Mouse (Mus musculus) ES-Bruce4 (cell line): ENCODE data around the gene Tti1. TPM values are rescaled to one million over a fixed set of nuclear protein-coding genes. Genes with fewer than 3 reads are reported as not detected.

Experiments
- H3K27ac ChIP-seq: 2 replicates; pipeline ENCODE4 v1.5.1; 2012; ENCODE audit warnings: low read length, inconsistent platforms; ENCODE audit not compliant: insufficient read depth
- H3K27me3 ChIP-seq: 2 replicates; pipeline ENCODE4 v1.6.1; 2012; ENCODE audit warnings: mild to moderate bottlenecking, low read length, inconsistent platforms; ENCODE audit not compliant: control insufficient read depth, poor library complexity, insufficient read depth, severe bottlenecking
- H3K36me3 ChIP-seq: 2 replicates; pipeline ENCODE4 v1.6.1; 2012; ENCODE audit warnings: inconsistent platforms, mild to moderate bottlenecking, low read length, moderate library complexity; ENCODE audit not compliant: control insufficient read depth, poor library complexity, insufficient read depth, severe bottlenecking
- H3K4me1 ChIP-seq: one replicate; pipeline ENCODE4 v1.8.1; 2011; ENCODE audit warnings: low read length; ENCODE audit not compliant: control insufficient read depth, insufficient read depth
- H3K4me3 ChIP-seq: 2 replicates; pipeline ENCODE4 v1.5.1; 2011; ENCODE audit warnings: low read depth, mild to moderate bottlenecking, low read length
- H3K9ac ChIP-seq: 2 replicates; pipeline ENCODE4 v1.6.1; 2012; ENCODE audit warnings: low read depth, mild to moderate bottlenecking, inconsistent platforms; ENCODE audit not compliant: poor library complexity, severe bottlenecking
- H3K9me3 ChIP-seq: replicated peaks from 2 replicates; pipeline ENCODE4 v1.6.1; 2012; ENCODE audit warnings: mild to moderate bottlenecking, low read length, inconsistent platforms; ENCODE audit not compliant: control insufficient read depth, poor library complexity, insufficient read depth, severe bottlenecking
- CTCF ChIP-seq: IDR thresholded peaks from one replicate; pipeline ENCODE4 v1.8.1; 2011; ENCODE audit warnings: low read depth, low read length
- EP300 ChIP-seq: IDR thresholded peaks from 2 replicates; pipeline ENCODE4 v1.6.1; 2011; ENCODE audit warnings: low read depth, low read length; ENCODE audit not compliant: insufficient read depth
- POLR2A ChIP-seq: IDR thresholded peaks from one replicate; pipeline ENCODE4 v1.8.1; 2011; ENCODE audit warnings: low read length; ENCODE audit not compliant: insufficient read depth
- polyA plus RNA-seq: library from polyadenylated mRNA; stranded (reverse); fragments of >200 nt; gene quantifications from 2 replicates; pipeline ENCODE4 v1.2.4, GENCODE M21; 2011; ENCODE audit warnings: low read depth; ENCODE audit not compliant: missing spikeins, insufficient read depth, insufficient read length

Tti1 gene
- polyA plus RNA-seq, 1 experiment, result 48.5 TPM

DNA sequence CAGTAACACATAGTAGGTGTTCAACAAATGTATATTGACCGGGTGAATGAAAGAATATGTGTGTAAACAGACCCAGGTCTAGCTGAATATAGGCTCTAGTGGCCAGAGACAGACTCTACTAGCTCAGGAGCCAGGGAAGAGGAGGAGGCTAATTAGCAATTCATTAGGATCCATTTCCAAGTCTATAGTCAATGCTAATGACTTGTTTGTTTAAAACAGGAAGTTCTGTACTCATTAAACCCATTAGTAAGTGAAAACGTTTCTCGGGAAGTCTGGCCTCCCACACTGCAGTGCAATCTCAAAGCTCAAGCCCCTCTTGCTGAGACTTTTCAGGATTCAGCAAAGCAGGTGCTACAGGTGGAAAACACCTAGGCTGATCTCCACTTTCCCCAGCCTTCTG, 60.4 kb downstream of the Tti1 start:
- H3K9me3 ChIP-seq, result no peaks in the 10 kb centered on the region
- H3K4me1 ChIP-seq, result peaks cover 9% of the 10 kb centered on the region
- TF ChIP-seq EP300, result peak; percentile 47; the same call in 1 of the 2 replicates
- no peak for TF ChIP-seq CTCF
- no peak overlapping the region for H3K4me3 ChIP-seq
- H3K27ac ChIP-seq, result no peak overlapping the region
- H3K27me3 ChIP-seq, result no peaks in the 10 kb centered on the region
- no peaks in the 10 kb centered on the region for H3K36me3 ChIP-seq
- no peak overlapping the region for H3K9ac ChIP-seq

DNA sequence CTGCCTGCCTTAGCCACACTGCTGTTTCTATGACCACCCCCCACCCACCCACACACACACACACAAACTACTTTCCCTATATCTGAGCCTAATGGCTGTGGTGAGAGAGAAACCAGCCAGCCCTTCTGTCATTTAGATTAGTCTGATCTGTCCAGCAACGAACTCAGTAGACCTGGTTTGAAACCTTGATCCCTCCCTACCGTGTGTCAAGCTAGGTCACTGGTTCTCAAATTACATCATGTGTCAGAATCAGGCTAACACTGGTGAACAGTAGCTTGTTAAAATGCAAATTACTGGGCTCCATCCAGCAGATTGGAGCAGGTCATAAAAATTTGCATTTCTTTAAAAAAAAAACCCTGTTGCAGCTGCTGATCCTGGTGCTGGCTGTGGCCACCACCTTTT, 70.5 kb downstream of the Tti1 start:
- no peaks in the 10 kb centered on the region for H3K36me3 ChIP-seq
- no peak overlapping the region for H3K4me3 ChIP-seq
- H3K27ac ChIP-seq, result 0 out of 2 replicates have a peak overlapping the region, but pooled peaks have one; percentile 3
- 0 out of 2 replicates have a peak, but pooled peaks have one; percentile 7 for TF ChIP-seq EP300
- TF ChIP-seq POLR2A, result no peak
- peaks cover 2% of the 10 kb centered on the region for H3K4me1 ChIP-seq
- H3K9me3 ChIP-seq, result no peaks in the 10 kb centered on the region
- no peak overlapping the region for H3K9ac ChIP-seq
- no peaks in the 10 kb centered on the region for H3K27me3 ChIP-seq

DNA sequence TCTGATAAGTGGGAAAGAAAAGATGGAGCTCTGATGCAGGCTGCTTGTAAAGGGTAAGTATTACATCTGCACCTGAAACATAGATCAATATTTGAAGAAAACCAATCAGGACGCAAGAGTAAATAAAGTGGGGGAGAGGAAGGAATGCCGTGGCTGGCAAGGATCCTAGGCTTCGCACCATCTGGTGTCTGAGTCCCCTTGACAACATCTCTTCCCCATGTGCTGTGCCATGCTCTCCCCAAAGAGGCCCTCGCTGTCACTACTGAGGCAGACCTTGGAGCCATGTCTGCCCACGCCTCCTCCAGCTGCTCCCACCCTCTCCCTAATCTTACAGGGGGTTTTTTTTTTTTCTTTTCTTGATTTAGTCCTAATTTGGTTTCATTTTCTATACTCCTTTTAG, 74.3 kb downstream of the Tti1 start:
- Histone ChIP-seq H3K9ac (no peak overlapping the region), H3K9me3 (no peaks in the 10 kb centered on the region), H3K4me1 (peaks cover 2% of the 10 kb centered on the region), H3K27ac (no peak overlapping the region), H3K4me3 (no peak overlapping the region), H3K36me3 (no peaks in the 10 kb centered on the region), H3K27me3 (no peaks in the 10 kb centered on the region)
- TF ChIP-seq EP300 (no peak), POLR2A (no peak), CTCF (no peak)

DNA sequence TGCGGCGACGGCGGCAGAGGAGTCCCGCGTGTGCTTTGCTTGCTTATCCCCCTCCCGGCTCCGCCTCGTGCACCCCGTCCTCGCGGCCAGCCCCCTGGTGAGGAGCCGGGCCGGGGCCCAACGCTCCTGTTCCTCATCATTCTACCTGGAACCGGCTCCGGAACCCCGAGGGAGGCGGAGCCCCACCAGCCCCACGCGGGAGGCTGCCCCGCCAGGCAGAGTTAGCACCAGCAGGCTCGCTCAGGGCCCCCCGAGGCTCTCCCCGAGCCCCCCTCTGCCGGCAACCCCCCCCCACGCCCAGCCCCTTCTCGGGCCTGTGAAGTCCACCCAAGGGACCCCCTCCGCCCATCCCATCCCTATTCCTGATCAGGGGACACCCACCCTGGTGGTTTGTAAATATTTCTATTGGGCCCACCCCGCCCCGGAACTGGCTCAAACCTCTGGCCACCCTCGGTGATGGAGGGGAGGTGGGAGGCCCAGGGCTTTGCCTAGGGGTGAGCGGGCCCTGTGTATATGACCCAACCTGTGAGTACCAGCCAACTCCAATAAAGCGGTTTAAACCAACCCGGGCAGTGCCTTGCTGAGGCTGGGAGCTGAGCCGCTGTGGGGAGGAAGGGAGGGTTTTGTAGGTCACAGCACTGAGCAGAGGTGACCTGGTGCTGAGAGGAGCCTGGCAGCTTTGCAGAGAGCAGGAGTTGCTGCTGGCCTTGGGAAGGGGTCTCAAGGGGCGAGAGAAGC, 83.9 kb downstream of the Tti1 start:
- Histone ChIP-seq H3K27me3 (no peaks in the 10 kb centered on the region), H3K27ac (no peak overlapping the region)

DNA sequence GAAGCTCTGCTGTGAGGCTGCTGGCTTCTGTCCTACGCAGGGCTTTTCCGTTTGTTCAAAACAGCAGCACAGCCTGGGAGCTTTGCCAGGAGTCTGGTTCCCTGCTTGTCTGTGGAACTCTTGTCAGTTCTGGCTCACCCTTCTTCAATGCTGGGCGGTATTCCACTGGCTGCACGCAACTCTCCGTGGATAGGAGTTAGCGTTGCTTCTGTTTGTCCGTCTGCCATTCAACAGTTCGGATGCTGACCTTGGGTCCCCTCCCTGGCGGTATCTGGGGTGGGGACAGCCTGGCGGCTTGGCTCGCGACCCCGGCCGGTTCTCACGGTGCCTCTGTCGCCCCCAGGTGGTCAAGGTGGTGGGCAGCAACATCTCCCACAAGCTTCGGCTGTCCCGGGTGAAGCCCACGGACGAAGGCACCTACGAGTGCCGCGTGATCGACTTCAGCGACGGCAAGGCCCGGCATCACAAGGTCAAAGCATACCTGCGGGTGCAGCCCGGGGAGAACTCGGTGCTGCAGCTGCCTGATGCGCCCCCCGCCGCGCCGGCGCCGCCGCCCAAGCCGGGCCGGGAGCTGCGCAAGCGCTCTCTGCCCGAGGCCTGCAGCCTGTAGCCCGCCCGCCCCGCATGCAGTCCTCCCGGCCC, 84.6 kb downstream of the Tti1 start:
- H3K9me3 ChIP-seq, result no peaks in the 10 kb centered on the region
- no peaks in the 10 kb centered on the region for H3K27me3 ChIP-seq
- H3K9ac ChIP-seq, result peak overlapping the region; percentile 78
- no peak overlapping the region for H3K27ac ChIP-seq
- TF ChIP-seq CTCF (peak; percentile 80), EP300 (no peak)
- H3K4me1 ChIP-seq, result no peaks in the 10 kb centered on the region
- H3K4me3 ChIP-seq, result peak overlapping the region; percentile 61
- H3K36me3 ChIP-seq, result no peaks in the 10 kb centered on the region

More for the DNA sequence above, 83.9 kb downstream of the Tti1 start:
- Histone ChIP-seq H3K9me3 (no peaks in the 10 kb centered on the region), H3K36me3 (no peaks in the 10 kb centered on the region), H3K4me1 (no peaks in the 10 kb centered on the region), H3K4me3 (peak overlapping the region; percentile 61), H3K9ac (peak overlapping the region; percentile 78)
- TF ChIP-seq POLR2A, result no peak
- TF ChIP-seq CTCF, result no peak
- TF ChIP-seq EP300, result no peak

DNA sequence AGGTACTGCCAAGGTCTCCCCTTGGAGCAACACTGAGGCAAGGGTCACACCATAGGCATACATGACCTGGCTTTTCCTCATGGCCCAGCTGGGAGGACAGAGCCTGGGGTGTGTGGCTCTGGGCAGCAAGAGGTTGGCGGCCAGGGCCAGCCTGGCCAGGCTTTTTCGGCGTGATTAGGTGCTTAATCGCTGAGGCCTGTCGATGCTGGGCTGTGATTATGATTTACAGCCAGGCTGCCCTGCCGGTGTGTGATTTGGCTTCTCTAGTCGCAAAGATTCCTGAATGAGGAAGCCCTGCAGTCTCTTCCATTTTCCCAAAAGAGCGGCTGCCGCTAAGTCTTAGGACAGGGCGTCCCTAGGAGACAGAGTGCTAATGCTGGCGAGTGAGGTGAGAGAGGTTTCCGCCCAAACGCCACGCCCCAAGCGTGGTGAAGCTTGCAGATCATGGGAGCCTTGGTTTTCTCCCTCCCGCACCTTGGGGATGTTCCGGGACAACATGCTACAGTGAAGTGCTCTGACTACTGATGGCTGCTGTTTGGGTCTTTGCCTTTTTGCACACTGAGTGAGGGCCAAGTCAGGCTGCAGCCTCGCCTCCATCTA, 87.5 kb downstream of the Tti1 start:
- Histone ChIP-seq H3K4me3 (peak overlapping the region; percentile 26), H3K4me1 (no peaks in the 10 kb centered on the region), H3K9ac (no peak overlapping the region), H3K36me3 (no peaks in the 10 kb centered on the region), H3K27ac (no peak overlapping the region), H3K9me3 (no peaks in the 10 kb centered on the region), H3K27me3 (no peaks in the 10 kb centered on the region)
- TF ChIP-seq CTCF (no peak), EP300 (no peak), POLR2A (no peak)
